Mouse (Mus musculus): ENCODE results near the gene Htatip2.

The Htatip2 gene

GRCm38 (mm10) chr7:49758934-49759571, at the start of gene Htatip2:
TSS of gene Htatip2 (plus strand) at chr7:49759115.
- no peak for DNase-seq (ENCODE audit: low read depth, low spot score)

DNA sequence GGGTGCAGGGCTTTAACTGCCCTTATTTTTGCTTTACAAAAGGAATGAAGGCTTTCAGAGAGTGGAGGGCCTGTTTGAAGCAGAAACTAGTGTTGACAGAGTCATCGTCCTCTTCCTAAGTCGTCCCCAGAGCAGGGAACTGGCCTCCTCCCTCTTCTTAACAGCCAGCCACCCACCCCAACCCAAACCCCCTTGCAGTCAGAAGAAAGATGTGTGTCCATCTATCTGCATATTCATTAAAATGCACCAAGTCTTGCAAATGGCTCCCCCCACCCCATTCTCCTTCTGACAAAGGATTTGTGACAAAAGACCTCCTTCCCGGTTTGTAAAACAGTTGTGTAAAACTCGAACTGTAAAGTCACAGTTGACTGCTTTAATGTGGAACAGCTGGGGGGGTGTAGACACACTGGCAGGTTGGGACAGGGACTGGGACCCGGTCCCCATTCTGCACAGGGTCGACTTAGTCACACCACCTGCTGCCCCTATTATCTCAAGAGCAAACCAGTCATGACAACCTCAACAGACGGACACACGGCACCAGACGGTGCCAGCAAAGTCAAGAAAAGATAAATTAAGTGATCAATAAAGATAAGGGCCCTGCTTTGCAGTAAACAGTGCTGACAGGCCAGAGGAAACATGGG, 49.4 kb upstream of the Htatip2 start:
- DNase-seq (ENCODE audit: low read depth, low spot score): no peak

DNA sequence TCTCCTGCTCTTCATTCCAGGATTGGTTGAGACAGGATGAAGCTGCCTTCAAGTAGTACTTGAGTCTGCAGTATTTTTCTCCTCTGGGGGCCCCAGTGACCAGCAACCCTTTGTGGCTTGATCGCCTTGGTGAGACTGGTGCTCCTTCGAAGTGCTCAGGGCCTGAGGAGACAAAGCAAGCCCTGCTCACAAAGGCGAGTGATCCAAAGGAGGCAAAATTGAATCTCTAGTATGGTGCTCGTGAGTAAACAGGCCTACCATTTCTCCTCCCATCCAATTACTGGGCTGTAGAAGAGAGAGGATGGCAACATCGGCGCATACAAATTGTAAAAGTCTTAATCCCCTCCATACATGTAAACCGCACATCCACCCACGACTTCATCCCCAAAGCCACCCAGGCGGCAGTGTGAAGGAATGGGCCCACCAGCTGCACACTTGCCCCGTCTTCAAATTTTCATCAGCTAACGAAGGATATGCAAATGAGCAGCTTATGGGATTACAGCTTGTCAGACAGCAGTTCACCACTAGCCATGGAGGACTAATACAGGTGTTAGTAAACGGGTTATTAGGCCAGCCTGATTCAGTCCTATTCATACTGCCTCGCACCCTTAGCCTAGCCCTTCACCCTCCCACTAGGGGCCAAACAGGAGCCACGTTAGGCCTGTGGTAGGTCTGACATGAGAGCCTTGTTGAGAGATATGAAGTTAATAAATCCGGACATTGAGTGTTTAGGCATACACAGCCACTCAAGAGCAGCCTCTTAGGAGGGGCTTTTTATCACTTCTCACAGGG, 40.8 kb upstream of the Htatip2 start:
- DNase-seq (ENCODE audit: low read depth, low spot score): no peak

GRCm38 (mm10) chr7:49734342-49734741, 24.6 kb upstream of the Htatip2 start:
- DNase-seq (ENCODE audit: low read depth, low spot score): no peak

DNA sequence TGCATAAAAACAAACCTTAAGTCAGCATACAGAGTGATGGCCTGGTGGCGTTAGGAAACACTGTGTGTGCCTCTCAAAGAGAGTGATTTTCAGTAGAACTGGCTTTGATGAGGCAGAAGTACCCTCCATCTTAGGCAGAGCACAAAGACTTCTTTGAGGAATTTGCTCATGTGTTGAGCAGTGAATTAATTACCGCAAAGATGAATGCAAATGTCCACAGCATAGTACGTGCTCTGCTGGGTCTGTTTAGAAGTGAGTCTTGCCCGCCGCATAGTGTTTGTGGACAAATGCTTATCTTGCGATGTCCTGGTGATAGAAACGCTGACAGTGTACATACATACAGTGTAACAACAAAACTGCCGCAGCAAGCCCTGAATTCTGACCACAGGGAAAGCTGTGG, 19.5 kb upstream of the Htatip2 start:
- DNase-seq (ENCODE audit: low read depth, low spot score): no peak

- no peak for DNase-seq (ENCODE audit: low read depth, low spot score)
These were observed 17.4 kb upstream of the Htatip2 start for GRCm38 (mm10) chr7:49741474-49741873.

DNA sequence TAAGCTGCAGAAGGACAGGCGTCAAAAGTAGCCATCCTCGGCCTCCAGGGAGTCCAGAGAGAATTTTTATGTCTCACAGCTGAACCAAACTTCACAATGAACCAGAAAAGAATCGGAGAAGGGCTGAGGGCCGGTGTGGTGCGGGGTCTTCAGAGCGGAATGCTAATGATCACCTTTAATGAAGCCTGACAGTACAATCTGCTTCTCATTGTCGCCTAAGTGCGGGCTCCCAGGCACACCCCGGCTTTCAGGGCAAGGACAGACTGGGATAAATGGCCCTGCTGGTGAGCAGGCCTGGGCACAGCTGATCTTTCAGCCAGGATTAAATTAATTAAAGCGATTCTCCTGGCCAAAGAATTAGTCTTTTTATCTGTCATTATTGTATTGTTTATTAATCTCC, 17.0 kb upstream of the Htatip2 start:
- no peak for DNase-seq (ENCODE audit: low read depth, low spot score)

DNA sequence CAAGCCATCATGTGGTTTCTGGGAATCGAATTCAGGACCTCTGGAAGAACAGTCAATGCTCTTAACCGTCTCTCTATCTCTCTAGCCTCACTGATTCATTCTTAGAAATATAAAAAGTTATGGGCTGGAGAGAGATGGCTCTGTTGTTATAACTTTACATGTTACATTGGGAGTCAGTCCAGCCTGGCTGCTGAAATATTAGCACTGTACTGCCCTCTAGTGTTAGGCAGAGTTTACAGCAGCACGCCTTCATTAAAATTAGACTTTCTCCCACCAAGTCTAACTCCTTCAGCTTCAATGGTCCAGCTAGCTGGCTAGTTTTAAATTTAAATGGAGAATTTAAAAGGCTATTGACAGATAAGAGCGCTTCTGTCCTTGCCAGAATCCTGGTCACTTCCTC, 7.8 kb upstream of the Htatip2 start:
- DNase-seq (ENCODE audit: low read depth, low spot score): no peak

GRCm38 (mm10) chr7:49752730-49753506, 6.0 kb upstream of the Htatip2 start:
- no peak for DNase-seq (ENCODE audit: low read depth, low spot score)

DNA sequence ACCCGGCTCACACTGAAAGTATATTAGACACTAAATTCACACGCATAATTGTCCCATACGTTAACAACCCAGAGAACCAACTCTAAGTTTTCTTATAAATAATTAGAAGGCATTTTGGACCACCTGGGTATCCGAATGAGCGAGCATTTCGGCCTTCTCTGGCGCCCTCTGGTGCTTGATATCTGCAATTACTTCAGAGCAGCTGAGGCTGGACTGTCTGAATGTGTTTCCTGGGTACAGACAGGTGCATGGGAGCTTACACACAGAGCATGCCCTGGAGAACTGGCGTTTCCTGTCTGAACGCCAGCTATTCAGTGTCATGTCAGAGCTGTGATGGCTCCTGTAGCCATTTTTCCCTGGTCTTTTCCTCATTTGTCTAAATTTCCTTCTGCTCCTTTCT, 4.1 kb upstream of the Htatip2 start:
- no peak for DNase-seq (ENCODE audit: low read depth, low spot score)

DNA sequence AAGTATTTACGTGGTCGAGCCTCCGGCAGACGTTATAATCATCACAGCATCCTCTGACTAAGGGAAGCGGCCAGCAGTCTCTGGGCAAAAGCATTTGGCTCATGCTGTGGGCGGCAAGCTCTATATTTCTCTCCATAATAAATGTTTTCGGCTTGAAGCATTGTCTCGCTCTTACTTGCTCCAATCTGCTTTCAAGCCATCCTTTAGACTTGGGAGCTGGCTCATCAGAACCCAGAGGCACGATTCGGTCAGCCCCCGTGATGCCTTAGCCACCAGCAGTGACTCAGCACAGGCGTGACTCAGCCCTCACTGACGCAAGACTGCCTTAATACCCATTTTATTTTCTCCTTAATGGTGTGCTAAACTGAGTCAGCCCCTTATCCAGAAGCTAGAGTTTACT, 3.7 kb downstream of the Htatip2 start:
- DNase-seq (ENCODE audit: low read depth, low spot score): peak; percentile 83

GRCm38 (mm10) chr7:49764011-49764716, 5.2 kb downstream of the Htatip2 start:
- DNase-seq (ENCODE audit: low read depth, low spot score): no peak

DNA sequence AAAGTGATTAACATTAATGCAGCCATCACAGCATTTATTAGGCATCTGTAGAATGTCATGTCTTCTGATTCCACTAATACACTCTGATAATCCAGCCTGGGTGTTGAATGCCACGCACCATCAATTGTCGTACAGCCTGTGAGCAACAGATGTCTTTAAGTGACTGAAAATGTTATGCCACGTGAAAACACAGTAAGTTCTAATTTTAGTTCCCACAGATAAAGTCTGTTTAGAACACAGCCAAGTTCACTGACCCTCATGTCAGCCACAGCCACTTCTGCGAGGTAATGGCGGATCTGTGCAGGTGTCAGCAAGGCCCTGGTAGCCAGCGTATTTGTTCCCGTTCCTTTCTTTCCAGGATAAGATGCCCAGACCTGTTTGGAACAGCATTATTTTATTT, 7.3 kb downstream of the Htatip2 start:
- no peak for DNase-seq (ENCODE audit: low read depth, low spot score)

- no peak for DNase-seq (ENCODE audit: low read depth, low spot score)
These were observed 9.6 kb downstream of the Htatip2 start for GRCm38 (mm10) chr7:49768509-49768908.

DNA sequence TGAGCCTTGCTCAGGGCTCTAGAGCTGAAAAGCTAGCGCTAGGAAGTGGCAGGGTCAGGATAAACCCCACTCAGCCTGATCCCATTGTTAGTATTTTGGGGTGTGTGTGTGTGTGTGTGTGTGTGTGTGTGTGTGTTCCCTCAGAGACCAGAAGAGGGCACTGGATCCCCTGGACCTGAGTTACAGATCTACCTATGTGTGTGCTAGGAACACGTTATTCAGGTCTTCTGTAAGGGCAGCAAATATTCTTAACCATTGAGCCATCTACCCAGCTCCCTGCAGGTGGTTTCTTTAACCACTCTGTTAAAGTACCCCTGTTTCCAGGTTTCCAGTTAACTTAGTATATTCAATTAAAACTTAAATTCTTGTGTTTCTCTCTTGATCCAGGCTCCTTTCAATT, 15.5 kb downstream of the Htatip2 start:
- no peak for DNase-seq (ENCODE audit: low read depth, low spot score)

DNA sequence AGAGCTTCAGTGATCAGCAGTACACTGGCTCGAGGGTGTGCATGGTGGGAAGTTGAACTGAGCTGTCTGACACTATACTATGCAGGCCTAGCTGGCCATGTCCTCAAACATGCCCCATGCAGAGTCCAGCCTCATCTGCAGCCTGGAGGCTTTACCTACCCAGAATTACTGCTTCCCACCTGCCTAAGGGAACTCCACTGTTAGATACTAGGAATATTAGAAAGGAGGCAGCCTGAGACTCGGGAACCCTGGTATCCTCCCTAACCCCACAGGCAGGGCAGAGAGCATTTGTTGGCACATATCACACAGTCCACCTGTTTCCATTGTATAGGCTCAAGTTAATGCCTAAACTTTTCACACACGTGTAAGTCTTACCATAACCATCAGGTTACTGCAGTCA, 18.7 kb downstream of the Htatip2 start:
- DNase-seq (ENCODE audit: low read depth, low spot score): no peak

- DNase-seq (ENCODE audit: low read depth, low spot score): peak; percentile 91
These were observed 19.4 kb downstream of the Htatip2 start, which contains the start of gene Prmt3 for GRCm38 (mm10) chr7:49778114-49778901. TSS of gene Prmt3 (plus strand) at chr7:49778346.

DNA sequence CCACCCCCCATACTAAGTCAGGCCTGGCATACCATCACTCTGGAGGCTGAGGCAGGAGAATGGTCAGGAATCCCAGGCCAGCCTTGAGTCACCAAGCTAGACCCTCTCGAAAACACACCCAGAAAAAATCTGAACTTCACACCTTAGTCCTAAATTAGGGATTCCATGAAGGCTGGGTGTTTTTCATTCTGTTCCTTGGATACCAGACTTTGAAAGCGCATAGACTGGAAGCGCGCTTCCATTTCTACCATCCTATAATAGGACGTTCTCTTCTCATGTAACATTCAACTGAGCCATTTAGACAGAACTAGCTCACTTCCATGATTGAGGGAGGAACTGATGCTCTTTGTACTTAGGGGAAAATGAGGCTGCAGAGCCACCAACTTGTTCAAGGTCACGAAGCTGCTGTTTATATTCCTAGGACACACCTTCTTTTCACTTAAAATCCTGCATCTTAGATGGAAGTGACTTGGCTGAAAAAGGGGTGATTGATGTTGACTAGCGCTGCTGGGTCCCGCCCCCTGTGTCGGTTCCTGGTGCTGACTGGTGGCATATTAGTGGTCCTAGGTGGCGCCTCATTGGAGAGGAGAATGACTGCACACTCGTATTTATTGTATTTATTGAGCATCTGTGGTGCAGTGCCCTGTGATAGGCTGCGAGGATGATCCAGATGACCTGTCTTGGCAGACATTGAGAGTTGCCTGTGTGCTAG, 20.1 kb downstream of the Htatip2 start:
- DNase-seq (ENCODE audit: low read depth, low spot score): no peak

DNA sequence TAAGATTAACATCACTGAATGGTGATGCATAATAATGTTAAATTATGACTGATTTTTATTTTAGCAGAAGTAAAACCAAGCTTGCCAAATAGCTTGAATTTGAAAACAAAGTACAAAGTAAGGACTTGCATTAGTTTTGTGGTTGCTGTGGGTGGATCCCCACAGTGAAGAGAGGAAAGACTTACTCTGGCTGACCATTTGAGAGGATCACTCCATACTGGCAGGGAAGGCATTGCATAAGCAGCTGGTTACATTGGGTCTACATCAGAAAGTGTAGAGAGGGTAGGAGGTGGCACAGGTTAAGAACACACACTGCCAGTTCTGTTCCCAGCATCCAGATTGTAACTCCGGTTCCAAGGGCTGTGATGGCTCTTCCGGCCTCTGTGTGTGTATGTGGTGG, 24.1 kb downstream of the Htatip2 start:
- no peak for DNase-seq (ENCODE audit: low read depth, low spot score)

- DNase-seq (ENCODE audit: low read depth, low spot score): no peak
These were observed 26.2 kb downstream of the Htatip2 start for GRCm38 (mm10) chr7:49785141-49785540.
